Mouse (Mus musculus): ENCODE data around the gene Alg1. TPM values are rescaled to one million over a fixed set of nuclear protein-coding genes. Genes with fewer than 3 reads are reported as not detected.
A peak's percentile ranks its signal among the peaks of the same experiment; 100 is the strongest.

Alg1 gene
- polyA plus RNA-seq (2012; fragmentation: generic; extraction: Trizol): 46.8 TPM

GRCm38 (mm10) chr16:5233418-5234313, at the start of gene Alg1:
Gene Alg1 (plus strand): TSS chr16:5233621.
- peaks cover 4% of the 10 kb centered on the region for H3K36me3 ChIP-seq (ENCODE audit: control insufficient read depth, insufficient read depth)
- TF ChIP-seq CEBPB (IDR thresholded peaks at IDR 0.05; ENCODE audit: insufficient read depth, poor library complexity, severe bottlenecking) (peak; percentile 73), TCF3 (IDR thresholded peaks at IDR 0.05; ENCODE audit: insufficient read length, low read depth) (no peak), USF1 (IDR thresholded peaks at IDR 0.05; ENCODE audit: low read depth) (peak; percentile 95), MYOD1 (IDR thresholded peaks at IDR 0.05; ENCODE audit: control insufficient read depth in 1 of 3, insufficient read length in 2 of 3, low read depth in 2 of 3) (peak in 1 of 3 experiments; percentile 40), E2F4 (IDR thresholded peaks at IDR 0.05; ENCODE audit: insufficient read depth) (no peak), POLR2A (IDR thresholded peaks at IDR 0.05; ENCODE audit: insufficient read length, low read depth) (peak; percentile 100), SRF (IDR thresholded peaks at IDR 0.05; ENCODE audit: control insufficient read depth, insufficient read length, low read depth) (no peak), POLR2AphosphoS2 (IDR thresholded peaks at IDR 0.05; ENCODE audit: insufficient read length, low read depth) (peak; percentile 99), MYOG (IDR thresholded peaks at IDR 0.05; ENCODE audit: control insufficient read depth in 1 of 3, insufficient read depth in 1 of 3, insufficient read length in 2 of 3, low read depth in 2 of 3) (peak in 1 of 3 experiments; percentile 23), TCF12 (IDR thresholded peaks at IDR 0.05; ENCODE audit: insufficient read depth, poor library complexity, severe bottlenecking) (no peak), REST (IDR thresholded peaks at IDR 0.05; ENCODE audit: insufficient read depth, insufficient read length) (peak; percentile 58), MAX (IDR thresholded peaks at IDR 0.05; ENCODE audit: low read depth) (no peak)
- peak within 1 kb of the TSS; percentile 97 for H3K4me2 ChIP-seq (ENCODE audit: low read depth)
- peak within 1 kb of the TSS; percentile 66 for H3K4me3 ChIP-seq
- no peaks in the 10 kb centered on the region for H3K79me2 ChIP-seq (ENCODE audit: control insufficient read depth, insufficient read depth)
- H3K27me3 ChIP-seq (ENCODE audit: control insufficient read depth, insufficient read depth, insufficient read length): no peaks in the 10 kb centered on the region
- H3ac ChIP-seq (ENCODE audit: control insufficient read depth, insufficient read length): peak within 1 kb of the TSS; percentile 96

GRCm38 (mm10) chr16:5184101-5184500, 49.3 kb upstream of the Alg1 start:
- TF ChIP-seq SRF (IDR thresholded peaks at IDR 0.05; ENCODE audit: control insufficient read depth, insufficient read length, low read depth) (no peak), MYOD1 (IDR thresholded peaks at IDR 0.05; ENCODE audit: control insufficient read depth in 1 of 3, insufficient read length in 2 of 3, low read depth in 2 of 3) (no peak), TCF3 (IDR thresholded peaks at IDR 0.05; ENCODE audit: insufficient read length, low read depth) (no peak)
- H3K4me3 ChIP-seq: no peak overlapping the region
- peaks cover 13% of the 10 kb centered on the region for H3K27me3 ChIP-seq (ENCODE audit: control insufficient read depth, insufficient read depth, insufficient read length)
- peak overlapping the region; percentile 9 for H3K4me2 ChIP-seq (ENCODE audit: low read depth)
- H3K36me3 ChIP-seq (ENCODE audit: control insufficient read depth, insufficient read depth): no peaks in the 10 kb centered on the region
- no peaks in the 10 kb centered on the region for H3K79me2 ChIP-seq (ENCODE audit: control insufficient read depth, insufficient read depth)
- H3ac ChIP-seq (ENCODE audit: control insufficient read depth, insufficient read length): no peak overlapping the region

GRCm38 (mm10) chr16:5184956-5185355, 48.5 kb upstream of the Alg1 start:
- H3ac ChIP-seq (ENCODE audit: control insufficient read depth, insufficient read length): no peak overlapping the region
- H3K79me2 ChIP-seq (ENCODE audit: control insufficient read depth, insufficient read depth): no peaks in the 10 kb centered on the region
- no peak overlapping the region for H3K4me3 ChIP-seq
- H3K27me3 ChIP-seq (ENCODE audit: control insufficient read depth, insufficient read depth, insufficient read length): peaks cover 21% of the 10 kb centered on the region
- H3K36me3 ChIP-seq (ENCODE audit: control insufficient read depth, insufficient read depth): no peaks in the 10 kb centered on the region
- H3K4me2 ChIP-seq (ENCODE audit: low read depth): no peak overlapping the region
- TF ChIP-seq MAX (IDR thresholded peaks at IDR 0.05; ENCODE audit: low read depth) (no peak), POLR2A (IDR thresholded peaks at IDR 0.05; ENCODE audit: insufficient read length, low read depth) (no peak), REST (IDR thresholded peaks at IDR 0.05; ENCODE audit: insufficient read depth, insufficient read length) (no peak), TCF3 (IDR thresholded peaks at IDR 0.05; ENCODE audit: insufficient read length, low read depth) (no peak), TCF12 (IDR thresholded peaks at IDR 0.05; ENCODE audit: insufficient read depth, poor library complexity, severe bottlenecking) (no peak), CEBPB (IDR thresholded peaks at IDR 0.05; ENCODE audit: insufficient read depth, poor library complexity, severe bottlenecking) (no peak), POLR2AphosphoS2 (IDR thresholded peaks at IDR 0.05; ENCODE audit: insufficient read length, low read depth) (no peak), MYOD1 (IDR thresholded peaks at IDR 0.05; ENCODE audit: control insufficient read depth in 1 of 3, insufficient read length in 2 of 3, low read depth in 2 of 3) (no peak), SRF (IDR thresholded peaks at IDR 0.05; ENCODE audit: control insufficient read depth, insufficient read length, low read depth) (no peak), MYOG (IDR thresholded peaks at IDR 0.05; ENCODE audit: control insufficient read depth in 1 of 3, insufficient read depth in 1 of 3, insufficient read length in 2 of 3, low read depth in 2 of 3) (no peak), E2F4 (IDR thresholded peaks at IDR 0.05; ENCODE audit: insufficient read depth) (no peak), USF1 (IDR thresholded peaks at IDR 0.05; ENCODE audit: low read depth) (no peak)

- Histone ChIP-seq H3K36me3 (ENCODE audit: control insufficient read depth, insufficient read depth) (no peaks in the 10 kb centered on the region), H3K4me2 (ENCODE audit: low read depth) (no peak overlapping the region), H3K79me2 (ENCODE audit: control insufficient read depth, insufficient read depth) (no peaks in the 10 kb centered on the region), H3K27me3 (ENCODE audit: control insufficient read depth, insufficient read depth, insufficient read length) (peaks cover 21% of the 10 kb centered on the region), H3K4me3 (no peak overlapping the region), H3ac (ENCODE audit: control insufficient read depth, insufficient read length) (no peak overlapping the region)
- TF ChIP-seq SRF (IDR thresholded peaks at IDR 0.05; ENCODE audit: control insufficient read depth, insufficient read length, low read depth) (no peak), CEBPB (IDR thresholded peaks at IDR 0.05; ENCODE audit: insufficient read depth, poor library complexity, severe bottlenecking) (no peak), TCF3 (IDR thresholded peaks at IDR 0.05; ENCODE audit: insufficient read length, low read depth) (no peak), POLR2AphosphoS2 (IDR thresholded peaks at IDR 0.05; ENCODE audit: insufficient read length, low read depth) (no peak), MYOG (IDR thresholded peaks at IDR 0.05; ENCODE audit: control insufficient read depth in 1 of 3, insufficient read depth in 1 of 3, insufficient read length in 2 of 3, low read depth in 2 of 3) (no peak), MYOD1 (IDR thresholded peaks at IDR 0.05; ENCODE audit: control insufficient read depth in 1 of 3, insufficient read length in 2 of 3, low read depth in 2 of 3) (no peak), TCF12 (IDR thresholded peaks at IDR 0.05; ENCODE audit: insufficient read depth, poor library complexity, severe bottlenecking) (no peak), POLR2A (IDR thresholded peaks at IDR 0.05; ENCODE audit: insufficient read length, low read depth) (no peak), REST (IDR thresholded peaks at IDR 0.05; ENCODE audit: insufficient read depth, insufficient read length) (no peak), E2F4 (IDR thresholded peaks at IDR 0.05; ENCODE audit: insufficient read depth) (no peak)
These were observed 47.7 kb upstream of the Alg1 start for GRCm38 (mm10) chr16:5185691-5186090.

Data from myocyte (in vitro differentiated cells).